Mouse (Mus musculus): ENCODE measurements around the gene Oxnad1. TPM values are rescaled to one million over a fixed set of nuclear protein-coding genes. Genes with fewer than 3 reads are reported as not detected.
A peak's percentile ranks its signal among the peaks of the same experiment; 100 is the strongest.
"Not testable (repeated sequence)": the region's sequence is repeated elsewhere in the genome, so short reads cannot be mapped to it uniquely, and the experiment has no call there.

The Oxnad1 gene
- total and polyA plus RNA-seq, 2 experiments from 2014 or later: 24.5 to 28.8 TPM

DNA sequence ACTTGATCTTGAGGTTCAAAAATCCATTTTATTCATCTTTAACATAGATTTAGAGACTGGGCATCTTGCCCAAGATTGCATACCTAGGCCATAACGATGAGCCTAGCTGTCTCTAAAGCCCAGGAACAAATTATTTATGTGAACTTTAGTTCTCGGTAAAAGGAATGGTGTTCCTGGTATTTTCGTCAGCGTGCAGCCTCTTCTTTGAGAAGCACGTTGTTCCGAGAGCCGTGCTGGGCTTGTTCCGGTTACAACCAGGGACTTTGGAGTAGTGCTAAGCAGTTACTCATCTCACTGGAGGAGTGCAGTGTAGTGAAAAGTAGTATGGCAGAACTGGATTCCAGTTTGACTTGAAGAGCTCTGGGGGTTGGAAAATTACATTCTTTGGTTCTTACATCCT, 1.1 kb downstream of the Oxnad1 start:
- ATAC-seq (no peak), DNase-seq (ENCODE audit: low spot score) (peak; percentile 11)
- Histone ChIP-seq H3K4me3 (ENCODE audit: low read length) (peak overlapping the region; percentile 70), H3K9me3 (ENCODE audit: low read length) (no peaks in the 10 kb centered on the region), H3K4me1 (ENCODE audit: insufficient read depth, low read length) (0 out of 2 replicates have a peak, but pooled peaks cover 4% of the 10 kb centered on the region), H3K27ac (peak overlapping the region; percentile 80), H3K27me3 (ENCODE audit: insufficient read depth, low read length) (no peaks in the 10 kb centered on the region), H3K9ac (replicated peaks; ENCODE audit: low read length) (peak overlapping the region; percentile 48), H3K4me2 (ENCODE audit: low read depth, low read length) (peak overlapping the region; percentile 87), H3K36me3 (ENCODE audit: insufficient read depth, low read length) (peaks cover 15% of the 10 kb centered on the region)
- no peak for TF ChIP-seq CTCF (IDR thresholded peaks at IDR 0.05; ENCODE audit: low read depth)
- WGBS: 19% methylated on average over 8 of the region's 8 CpGs

DNA sequence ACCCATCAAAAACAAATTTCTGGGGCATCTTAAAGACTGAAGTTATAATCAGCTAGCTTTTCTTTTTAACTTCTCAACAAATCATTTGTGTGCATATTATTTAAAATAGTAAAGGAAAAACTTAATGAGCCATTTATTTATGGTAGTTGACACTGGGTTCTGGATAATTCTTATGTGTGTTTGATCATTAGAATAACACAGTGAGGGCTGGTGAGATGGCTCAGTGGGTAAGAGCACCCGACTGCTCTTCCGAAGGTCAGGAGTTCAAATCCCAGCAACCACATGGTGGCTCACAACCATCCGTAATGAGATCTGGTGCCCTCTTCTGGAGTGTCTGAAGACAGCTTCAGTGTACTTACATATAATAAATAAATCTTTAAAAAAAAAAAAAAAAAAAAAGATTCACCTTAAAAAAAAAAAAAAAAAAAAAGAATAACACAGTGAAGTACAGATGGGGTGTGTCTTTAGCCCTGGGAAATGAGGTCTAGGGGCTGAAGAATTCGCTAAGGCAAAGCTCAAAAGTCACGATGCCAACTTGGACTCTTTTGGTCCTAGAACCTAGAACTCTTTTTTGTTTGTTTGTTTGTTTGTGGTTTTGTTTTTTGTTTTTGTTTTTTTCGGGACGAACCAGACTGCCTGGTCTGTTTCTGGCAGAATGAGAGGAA, 2.5 kb downstream of the Oxnad1 start:
- not testable (repeated sequence) for H3K4me2 ChIP-seq (ENCODE audit: low read depth, low read length); H3K4me3 ChIP-seq (ENCODE audit: low read length); H3K9ac ChIP-seq (replicated peaks; ENCODE audit: low read length); H3K9me3 ChIP-seq (ENCODE audit: low read length); ATAC-seq; H3K4me1 ChIP-seq (ENCODE audit: insufficient read depth, low read length); H3K27ac ChIP-seq; H3K27me3 ChIP-seq (ENCODE audit: insufficient read depth, low read length); DNase-seq (ENCODE audit: low spot score)
- WGBS: 89% methylated on average over 7 of the region's 7 CpGs
- H3K36me3 ChIP-seq (ENCODE audit: insufficient read depth, low read length): peaks cover 11% of the 10 kb centered on the region; the same call in 1 of the 2 replicates

DNA sequence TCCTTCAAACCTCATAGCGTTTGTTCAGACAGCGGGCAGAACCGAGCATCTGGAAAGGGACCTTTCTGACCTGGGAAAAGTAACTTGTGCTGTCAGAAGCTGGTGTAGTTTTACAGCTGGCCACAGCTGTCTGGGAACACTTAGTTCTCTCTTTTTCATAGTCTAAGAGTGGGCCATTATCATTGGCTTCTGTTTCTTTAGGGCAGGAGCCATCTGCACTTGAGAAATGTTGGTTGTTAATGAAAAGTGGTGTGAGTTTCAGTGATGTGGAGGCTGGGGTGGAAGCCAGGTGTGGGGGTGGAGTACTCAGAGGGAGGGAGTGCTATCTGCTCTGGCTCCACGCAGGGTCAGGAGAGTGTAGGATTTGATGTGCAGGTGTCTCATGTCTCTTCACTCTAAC, 6.0 kb downstream of the Oxnad1 start:
- Histone ChIP-seq H3K4me1 (ENCODE audit: insufficient read depth, low read length) (0 out of 2 replicates have a peak, but pooled peaks cover 4% of the 10 kb centered on the region), H3K36me3 (ENCODE audit: insufficient read depth, low read length) (peaks cover 24% of the 10 kb centered on the region; the same call in 1 of the 2 replicates), H3K27ac (no peak overlapping the region), H3K4me3 (ENCODE audit: low read length) (no peak overlapping the region), H3K9me3 (ENCODE audit: low read length) (no peaks in the 10 kb centered on the region), H3K9ac (replicated peaks; ENCODE audit: low read length) (no peak overlapping the region), H3K4me2 (ENCODE audit: low read depth, low read length) (no peak overlapping the region), H3K27me3 (ENCODE audit: insufficient read depth, low read length) (no peaks in the 10 kb centered on the region)
- DNase-seq (ENCODE audit: low spot score): no peak
- WGBS: 86% methylated on average over 4 of the region's 4 CpGs
- ATAC-seq: no peak
- no peak for TF ChIP-seq CTCF (IDR thresholded peaks at IDR 0.05; ENCODE audit: low read depth)

DNA sequence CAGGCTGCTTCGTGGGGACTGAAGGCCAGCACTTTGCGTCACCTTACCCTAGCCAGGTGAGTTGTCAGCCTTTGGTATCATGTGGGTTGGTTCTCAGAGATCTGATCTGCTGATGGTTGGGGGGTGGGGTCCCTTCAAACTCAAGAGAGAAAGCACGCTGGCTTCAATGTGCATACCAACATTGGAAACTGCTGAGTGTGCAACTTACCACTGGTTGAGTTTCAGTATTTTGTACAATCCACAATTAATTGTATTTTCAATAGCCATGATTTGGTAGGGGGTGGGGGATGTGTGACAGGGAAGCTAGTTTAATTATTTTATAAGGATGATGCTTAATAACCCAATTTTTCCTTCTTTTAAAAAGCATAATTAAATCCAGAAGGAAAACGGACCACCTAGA, 6.5 kb downstream of the Oxnad1 start:
- H3K27me3 ChIP-seq (ENCODE audit: insufficient read depth, low read length): no peaks in the 10 kb centered on the region
- no peak for ATAC-seq
- no peak overlapping the region for H3K4me3 ChIP-seq (ENCODE audit: low read length)
- no peaks in the 10 kb centered on the region for H3K9me3 ChIP-seq (ENCODE audit: low read length)
- no peak overlapping the region for H3K4me2 ChIP-seq (ENCODE audit: low read depth, low read length)
- H3K9ac ChIP-seq (replicated peaks; ENCODE audit: low read length): no peak overlapping the region
- no peak overlapping the region for H3K27ac ChIP-seq
- DNase-seq (ENCODE audit: low spot score): no peak
- 90% methylated on average over 4 of the region's 4 CpGs for WGBS
- no peak for TF ChIP-seq CTCF (IDR thresholded peaks at IDR 0.05; ENCODE audit: low read depth)
- peaks cover 27% of the 10 kb centered on the region; the same call in 1 of the 2 replicates for H3K36me3 ChIP-seq (ENCODE audit: insufficient read depth, low read length)
- 0 out of 2 replicates have a peak, but pooled peaks cover 3% of the 10 kb centered on the region for H3K4me1 ChIP-seq (ENCODE audit: insufficient read depth, low read length)

DNA sequence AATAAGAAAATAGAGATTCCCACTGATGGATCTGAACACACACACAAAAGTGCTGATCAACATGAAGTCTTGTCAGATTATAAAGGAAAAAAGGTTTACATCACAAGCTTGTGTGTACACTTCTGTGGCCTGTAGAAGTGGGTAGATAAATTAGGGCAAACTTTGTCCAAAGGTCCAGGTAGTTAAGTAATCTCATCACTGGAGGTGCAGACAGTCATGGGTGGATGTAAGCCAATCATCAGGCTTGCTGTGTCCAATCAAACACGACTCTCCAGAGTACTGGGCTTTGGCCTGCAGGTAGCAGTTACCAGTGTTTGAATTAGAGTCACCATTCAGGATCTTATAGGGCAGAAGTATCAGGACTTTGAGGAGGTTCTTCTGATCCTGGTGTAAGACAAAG, 7.8 kb downstream of the Oxnad1 start:
- peaks cover 40% of the 10 kb centered on the region for H3K36me3 ChIP-seq (ENCODE audit: insufficient read depth, low read length)
- no peak overlapping the region for H3K4me2 ChIP-seq (ENCODE audit: low read depth, low read length)
- H3K9ac ChIP-seq (replicated peaks; ENCODE audit: low read length): no peak overlapping the region
- no peak for TF ChIP-seq CTCF (IDR thresholded peaks at IDR 0.05; ENCODE audit: low read depth)
- no peaks in the 10 kb centered on the region for H3K4me1 ChIP-seq (ENCODE audit: insufficient read depth, low read length)
- DNase-seq (ENCODE audit: low spot score) (no peak), ATAC-seq (no peak)
- no peaks in the 10 kb centered on the region for H3K9me3 ChIP-seq (ENCODE audit: low read length)
- H3K27me3 ChIP-seq (ENCODE audit: insufficient read depth, low read length): no peaks in the 10 kb centered on the region
- WGBS: 67% methylated on average over 1 of the region's 1 CpGs
- no peak overlapping the region for H3K4me3 ChIP-seq (ENCODE audit: low read length)
- H3K27ac ChIP-seq: no peak overlapping the region

DNA sequence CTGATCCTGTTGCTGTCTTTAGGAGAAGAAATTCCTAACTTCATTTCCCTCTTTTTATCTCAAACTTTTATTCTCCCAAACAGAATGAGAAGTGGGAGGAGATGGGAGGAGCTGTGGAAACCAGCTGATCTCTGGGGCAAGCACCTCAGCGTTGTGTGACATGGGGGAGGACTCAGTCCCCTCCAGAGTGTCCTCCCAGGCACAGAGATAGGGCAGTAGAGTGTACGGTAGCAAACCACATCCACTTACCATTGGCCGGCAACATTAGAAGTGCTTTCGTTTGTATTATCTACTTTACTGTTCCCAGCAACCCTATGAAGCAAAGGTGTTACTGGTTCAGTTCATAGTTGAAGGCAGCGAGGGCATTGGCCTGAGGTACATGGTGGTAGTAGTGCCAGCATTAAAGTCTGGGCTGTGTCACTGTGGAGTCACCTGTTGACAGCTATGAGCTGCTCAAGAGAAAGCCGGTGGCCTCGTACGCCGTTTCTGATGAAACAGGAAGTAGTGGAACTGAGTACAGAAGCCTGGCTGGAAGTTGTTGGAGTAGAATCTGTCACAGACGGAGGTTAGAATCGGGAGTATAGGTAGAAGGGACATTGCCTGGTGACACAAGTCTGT, 8.4 kb downstream of the Oxnad1 start:
- no peaks in the 10 kb centered on the region for H3K27me3 ChIP-seq (ENCODE audit: insufficient read depth, low read length)
- H3K4me2 ChIP-seq (ENCODE audit: low read depth, low read length): no peak overlapping the region
- no peaks in the 10 kb centered on the region for H3K9me3 ChIP-seq (ENCODE audit: low read length)
- DNase-seq (ENCODE audit: low spot score) (no peak), ATAC-seq (no peak)
- H3K4me3 ChIP-seq (ENCODE audit: low read length): no peak overlapping the region
- H3K9ac ChIP-seq (replicated peaks; ENCODE audit: low read length): no peak overlapping the region
- H3K27ac ChIP-seq: no peak overlapping the region
- 91% methylated on average over 11 of the region's 11 CpGs for WGBS
- TF ChIP-seq CTCF (IDR thresholded peaks at IDR 0.05; ENCODE audit: low read depth): no peak
- peaks cover 46% of the 10 kb centered on the region for H3K36me3 ChIP-seq (ENCODE audit: insufficient read depth, low read length)
- no peaks in the 10 kb centered on the region for H3K4me1 ChIP-seq (ENCODE audit: insufficient read depth, low read length)

DNA sequence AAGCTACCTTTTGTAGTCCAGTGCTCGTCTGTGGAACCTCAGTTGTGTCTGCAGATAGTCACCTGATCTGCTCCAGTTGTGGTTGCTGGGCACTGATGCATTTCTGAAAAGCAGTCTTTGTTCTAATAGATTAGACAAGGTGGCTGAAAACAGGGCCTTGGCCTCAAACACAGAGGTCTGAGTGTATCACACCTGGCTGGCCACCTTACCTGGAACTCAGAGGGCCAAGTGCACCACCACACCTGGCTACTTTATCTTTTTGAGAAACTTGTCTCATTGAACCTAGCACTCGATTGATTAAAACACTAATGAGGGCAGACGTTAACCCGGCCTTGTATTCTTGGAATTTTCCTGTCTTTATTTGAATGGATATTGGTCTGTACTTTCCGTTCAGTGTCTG, 10.5 kb downstream of the Oxnad1 start:
- Histone ChIP-seq H3K27me3 (ENCODE audit: insufficient read depth, low read length) (no peaks in the 10 kb centered on the region), H3K36me3 (ENCODE audit: insufficient read depth, low read length) (peaks cover 66% of the 10 kb centered on the region), H3K4me2 (ENCODE audit: low read depth, low read length) (no peak overlapping the region), H3K9ac (replicated peaks; ENCODE audit: low read length) (no peak overlapping the region), H3K4me1 (ENCODE audit: insufficient read depth, low read length) (no peaks in the 10 kb centered on the region), H3K27ac (no peak overlapping the region), H3K9me3 (ENCODE audit: low read length) (no peaks in the 10 kb centered on the region), H3K4me3 (ENCODE audit: low read length) (no peak overlapping the region)
- WGBS: 88% methylated on average over 5 of the region's 5 CpGs
- no peak for ATAC-seq
- no peak for TF ChIP-seq CTCF (IDR thresholded peaks at IDR 0.05; ENCODE audit: low read depth)
- DNase-seq (ENCODE audit: low spot score): no peak

All from hindbrain, postnatal 0 days (tissue).